Mouse (Mus musculus) hindbrain, embryonic 10.5 days (tissue): ENCODE measurements around the gene Slc24a3. TPM values are rescaled to one million over a fixed set of nuclear protein-coding genes. Genes with fewer than 3 reads are reported as not detected.

ENCODE experiments used
- DNase-seq: peaks from one replicate; pipeline ENCODE4 v3.0.0-alpha.2; 2017; ENCODE audit warnings: low spot score
- H3K27ac ChIP-seq: fragments of 300-500 bp; sonication (generic); 2 replicates; pipeline ENCODE4 v1.5.1; 2016; ENCODE audit warnings: mild to moderate bottlenecking, moderate library complexity
- H3K27me3 ChIP-seq: fragments of 300-500 bp; sonication (generic); 2 replicates; pipeline ENCODE4 v1.6.1; 2016; ENCODE audit warnings: mild to moderate bottlenecking; ENCODE audit not compliant: poor library complexity, insufficient read depth, severe bottlenecking
- H3K36me3 ChIP-seq: fragments of 300-500 bp; sonication (generic); 2 replicates; pipeline ENCODE4 v1.6.1; 2016; ENCODE audit warnings: mild to moderate bottlenecking, moderate library complexity
- H3K4me1 ChIP-seq: fragments of 300-500 bp; sonication (generic); replicated peaks from 2 replicates; pipeline ENCODE4 v1.6.1; 2016; ENCODE audit warnings: mild to moderate bottlenecking
- H3K4me3 ChIP-seq: fragments of 300-500 bp; sonication (generic); 2 replicates; pipeline ENCODE4 v1.5.1; 2016; ENCODE audit warnings: mild to moderate bottlenecking, moderate library complexity
- H3K9me3 ChIP-seq: fragments of 300-500 bp; sonication (generic); 2 replicates; pipeline ENCODE4 v1.6.1; 2016; ENCODE audit warnings: mild to moderate bottlenecking, moderate library complexity
- WGBS: fragments of 180-500 bp; shearing (Covaris S2); methylation state at CpG from one replicate; pipeline ENCODE4 v1.1.7; 2016; 5-methylcytosine and 5-hydroxymethylcytosine counted together
- polyA plus RNA-seq: library from polyadenylated mRNA; unstranded; fragments of >200 nt; fragmentation: Nextera tagmentation; extraction: Ambion mirVana; gene quantifications from 2 replicates; pipeline ENCODE4 v1.2.1, GENCODE M21; 2016

The Slc24a3 gene
- polyA plus RNA-seq, 1 experiment from 2014 or later, result 1.2 TPM

DNA sequence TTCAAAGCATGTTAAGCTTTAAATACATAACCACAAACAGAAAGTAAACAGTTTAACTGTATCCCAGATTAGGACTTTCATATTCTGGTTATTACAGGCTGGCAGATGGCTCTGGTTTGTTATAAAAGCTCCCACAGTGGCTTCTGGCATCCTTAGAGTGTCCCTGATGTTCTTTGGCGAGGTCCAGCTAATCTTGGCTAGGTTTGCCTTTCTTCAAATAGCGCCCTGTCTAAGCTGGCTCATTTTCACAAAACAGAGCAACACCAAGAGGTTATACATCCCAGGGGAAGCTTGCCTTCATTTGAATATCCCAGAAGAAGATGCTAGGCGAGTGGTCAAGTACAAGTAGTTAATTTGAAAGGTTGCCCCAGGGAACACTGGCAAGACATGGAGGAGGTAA, 354.5 kb downstream of the Slc24a3 start:
- no peaks in the 10 kb centered on the region for H3K27me3 ChIP-seq
- no peaks in the 10 kb centered on the region for H3K9me3 ChIP-seq
- no peaks in the 10 kb centered on the region for H3K4me1 ChIP-seq
- no peak overlapping the region for H3K27ac ChIP-seq
- no peak overlapping the region for H3K4me3 ChIP-seq
- no peak for DNase-seq
- 76% methylated on average over 3 of the region's 3 CpGs for WGBS
- no peaks in the 10 kb centered on the region for H3K36me3 ChIP-seq

GRCm38 (mm10) chr2:145523381-145523780, 355.8 kb downstream of the Slc24a3 start:
- no peaks in the 10 kb centered on the region for H3K9me3 ChIP-seq
- H3K27me3 ChIP-seq, result no peaks in the 10 kb centered on the region
- no peaks in the 10 kb centered on the region for H3K4me1 ChIP-seq
- H3K36me3 ChIP-seq, result no peaks in the 10 kb centered on the region
- no peak for DNase-seq
- H3K4me3 ChIP-seq, result no peak overlapping the region
- 93% methylated on average over 4 of the region's 4 CpGs for WGBS
- H3K27ac ChIP-seq, result no peak overlapping the region

- 0 out of 2 replicates have a peak, but pooled peaks cover 4% of the 10 kb centered on the region for H3K4me1 ChIP-seq
- no peak overlapping the region for H3K4me3 ChIP-seq
- no peaks in the 10 kb centered on the region for H3K36me3 ChIP-seq
- no peak for DNase-seq
- H3K27me3 ChIP-seq, result no peaks in the 10 kb centered on the region
- WGBS, result 81% methylated on average over 1 of the region's 1 CpGs
- no peaks in the 10 kb centered on the region for H3K9me3 ChIP-seq
- H3K27ac ChIP-seq, result no peak overlapping the region
Observed at GRCm38 (mm10) chr2:145527151-145527550, 359.6 kb downstream of the Slc24a3 start.

DNA sequence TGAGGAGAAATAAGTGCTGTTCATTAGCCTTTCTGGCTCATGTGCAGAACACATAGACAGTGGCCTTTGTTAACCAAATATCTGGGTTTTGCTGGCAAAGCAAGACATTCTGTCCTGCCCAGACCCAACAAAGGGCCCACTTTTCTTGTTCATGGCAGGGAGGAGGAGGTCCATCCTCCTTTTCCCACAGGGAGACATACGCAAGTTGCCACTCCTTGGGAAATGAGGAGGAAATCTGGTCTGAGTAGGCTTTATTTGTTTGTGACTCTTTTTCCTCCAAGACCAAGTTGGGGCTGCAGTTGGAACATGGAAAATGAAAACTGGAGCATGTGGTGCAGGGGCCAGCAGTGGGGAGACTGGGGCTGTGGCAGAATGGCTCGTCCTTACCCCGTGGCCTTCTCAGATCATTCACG, 363.4 kb downstream of the Slc24a3 start:
- 76% methylated on average over 4 of the region's 4 CpGs for WGBS
- H3K4me3 ChIP-seq, result no peak overlapping the region
- H3K27ac ChIP-seq, result no peak overlapping the region
- no peaks in the 10 kb centered on the region for H3K27me3 ChIP-seq
- H3K9me3 ChIP-seq, result no peaks in the 10 kb centered on the region
- no peak for DNase-seq
- 0 out of 2 replicates have a peak, but pooled peaks cover 4% of the 10 kb centered on the region for H3K4me1 ChIP-seq
- H3K36me3 ChIP-seq, result no peaks in the 10 kb centered on the region

- Histone ChIP-seq H3K27ac (no peak overlapping the region), H3K4me1 (0 out of 2 replicates have a peak, but pooled peaks cover 4% of the 10 kb centered on the region), H3K36me3 (no peaks in the 10 kb centered on the region), H3K4me3 (no peak overlapping the region), H3K27me3 (no peaks in the 10 kb centered on the region), H3K9me3 (no peaks in the 10 kb centered on the region)
- DNase-seq, result no peak
- WGBS, result 91% methylated on average over 2 of the region's 2 CpGs
Observed at GRCm38 (mm10) chr2:145533086-145533485, 365.5 kb downstream of the Slc24a3 start.

GRCm38 (mm10) chr2:145535307-145535706, 367.8 kb downstream of the Slc24a3 start:
- no peaks in the 10 kb centered on the region for H3K36me3 ChIP-seq
- H3K27me3 ChIP-seq, result no peaks in the 10 kb centered on the region
- no peak overlapping the region for H3K4me3 ChIP-seq
- 0 out of 2 replicates have a peak, but pooled peaks cover 4% of the 10 kb centered on the region for H3K4me1 ChIP-seq
- H3K27ac ChIP-seq, result no peak overlapping the region
- no peaks in the 10 kb centered on the region for H3K9me3 ChIP-seq
- 90% methylated on average over 4 of the region's 4 CpGs for WGBS
- no peak for DNase-seq

- no peak for DNase-seq
- WGBS, result 91% methylated on average over 4 of the region's 4 CpGs
- no peak overlapping the region for H3K27ac ChIP-seq
- H3K27me3 ChIP-seq, result no peaks in the 10 kb centered on the region
- H3K4me3 ChIP-seq, result no peak overlapping the region
- H3K9me3 ChIP-seq, result no peaks in the 10 kb centered on the region
- H3K4me1 ChIP-seq, result 0 out of 2 replicates have a peak, but pooled peaks cover 2% of the 10 kb centered on the region
- H3K36me3 ChIP-seq, result no peaks in the 10 kb centered on the region
Observed at GRCm38 (mm10) chr2:145535774-145536173, 368.2 kb downstream of the Slc24a3 start.

GRCm38 (mm10) chr2:145536986-145537385, 369.4 kb downstream of the Slc24a3 start:
- H3K27ac ChIP-seq, result no peak overlapping the region
- 73% methylated on average over 4 of the region's 4 CpGs for WGBS
- H3K4me3 ChIP-seq, result no peak overlapping the region
- no peak for DNase-seq
- no peaks in the 10 kb centered on the region for H3K36me3 ChIP-seq
- no peaks in the 10 kb centered on the region for H3K27me3 ChIP-seq
- H3K9me3 ChIP-seq, result no peaks in the 10 kb centered on the region
- no peaks in the 10 kb centered on the region for H3K4me1 ChIP-seq

- no peaks in the 10 kb centered on the region for H3K4me1 ChIP-seq
- 96% methylated on average over 1 of the region's 1 CpGs for WGBS
- H3K27me3 ChIP-seq, result no peaks in the 10 kb centered on the region
- H3K36me3 ChIP-seq, result no peaks in the 10 kb centered on the region
- DNase-seq, result no peak
- H3K9me3 ChIP-seq, result no peaks in the 10 kb centered on the region
- no peak overlapping the region for H3K4me3 ChIP-seq
- H3K27ac ChIP-seq, result no peak overlapping the region
Observed at GRCm38 (mm10) chr2:145541695-145542094, 374.1 kb downstream of the Slc24a3 start.

GRCm38 (mm10) chr2:145546071-145546470, 378.5 kb downstream of the Slc24a3 start:
- H3K27me3 ChIP-seq, result no peaks in the 10 kb centered on the region
- 87% methylated on average over 3 of the region's 3 CpGs for WGBS
- no peak overlapping the region for H3K4me3 ChIP-seq
- no peak overlapping the region for H3K27ac ChIP-seq
- no peaks in the 10 kb centered on the region for H3K9me3 ChIP-seq
- no peak for DNase-seq
- H3K4me1 ChIP-seq, result no peaks in the 10 kb centered on the region
- H3K36me3 ChIP-seq, result no peaks in the 10 kb centered on the region

DNA sequence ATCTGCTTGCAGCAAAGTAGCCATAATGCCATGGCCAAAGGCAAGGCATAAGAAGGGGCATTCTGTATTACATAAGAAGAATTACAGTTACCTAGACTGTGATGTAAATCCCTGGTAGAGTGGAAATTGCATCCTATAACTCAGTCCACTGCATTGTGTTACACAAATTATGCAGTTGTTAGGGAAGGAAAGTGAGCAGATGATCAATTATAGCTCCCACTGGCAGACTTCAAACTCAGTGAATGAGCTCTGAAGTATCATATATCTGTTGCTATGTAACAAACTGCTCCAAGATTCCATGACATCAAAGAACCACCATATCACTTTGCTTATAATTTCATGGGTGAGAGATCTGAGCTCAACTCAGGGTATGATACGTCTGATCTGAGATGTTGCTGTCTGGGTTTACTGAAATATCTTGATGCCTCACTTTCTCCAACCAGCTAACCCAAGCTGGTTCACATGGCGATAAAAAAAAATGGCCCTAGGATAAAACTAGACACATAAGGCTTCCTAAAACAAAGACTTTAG, 387.2 kb downstream of the Slc24a3 start:
- Histone ChIP-seq H3K27me3 (no peaks in the 10 kb centered on the region), H3K36me3 (no peaks in the 10 kb centered on the region), H3K4me1 (no peaks in the 10 kb centered on the region), H3K27ac (no peak overlapping the region), H3K4me3 (no peak overlapping the region), H3K9me3 (no peaks in the 10 kb centered on the region)
- WGBS, result 82% methylated on average over 2 of the region's 2 CpGs
- no peak for DNase-seq

DNA sequence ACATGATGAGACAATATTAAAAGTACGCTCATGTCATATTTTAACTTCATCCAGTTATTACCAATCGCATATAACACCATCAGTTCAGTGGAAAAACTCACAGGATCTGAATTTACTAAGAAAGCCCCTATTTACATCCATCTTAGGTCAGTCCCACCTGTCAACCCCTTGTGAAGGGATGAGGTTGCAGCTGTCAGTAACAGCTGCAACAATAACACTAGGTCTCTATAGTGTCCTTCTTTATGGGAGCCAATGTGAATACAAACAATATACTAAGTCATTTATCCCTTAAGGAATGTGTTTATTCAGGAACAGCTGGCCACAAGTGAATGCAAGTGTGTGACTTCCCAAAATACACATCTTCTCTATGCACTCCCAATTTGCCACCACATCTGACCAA, 388.2 kb downstream of the Slc24a3 start:
- no peaks in the 10 kb centered on the region for H3K36me3 ChIP-seq
- no peaks in the 10 kb centered on the region for H3K4me1 ChIP-seq
- H3K27ac ChIP-seq, result no peak overlapping the region
- DNase-seq, result no peak
- 93% methylated on average over 2 of the region's 2 CpGs for WGBS
- H3K4me3 ChIP-seq, result no peak overlapping the region
- no peaks in the 10 kb centered on the region for H3K9me3 ChIP-seq
- H3K27me3 ChIP-seq, result no peaks in the 10 kb centered on the region

DNA sequence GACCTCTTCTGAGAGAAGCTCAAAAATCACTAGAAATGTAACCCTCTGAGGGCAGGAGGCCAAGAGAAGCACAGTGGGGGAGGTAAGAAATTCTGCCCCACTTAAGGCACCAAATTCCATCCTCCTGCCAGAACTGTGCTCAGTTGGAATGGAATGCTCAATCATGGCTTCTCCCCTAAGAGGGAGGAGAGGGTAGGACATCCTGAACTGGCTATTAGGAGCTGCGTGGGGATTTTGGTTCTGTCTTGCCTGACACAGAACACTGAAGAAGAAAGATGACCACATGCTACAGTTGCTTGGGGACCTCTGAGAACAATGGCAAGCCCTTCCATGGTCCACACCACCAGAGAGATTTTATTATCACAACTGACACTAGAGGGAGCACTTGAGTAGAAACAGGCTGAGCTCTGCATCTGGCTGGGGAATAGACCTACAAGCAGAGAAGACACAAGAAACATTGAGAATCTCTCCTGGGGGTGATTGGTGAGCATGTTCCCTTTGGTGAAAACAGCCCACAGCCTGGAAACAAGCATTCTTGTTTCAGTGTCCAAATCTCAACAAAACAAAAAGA, 389.9 kb downstream of the Slc24a3 start:
- Histone ChIP-seq H3K27me3 (no peaks in the 10 kb centered on the region), H3K9me3 (no peaks in the 10 kb centered on the region), H3K36me3 (no peaks in the 10 kb centered on the region), H3K4me1 (peaks cover 6% of the 10 kb centered on the region; the same call in 1 of the 2 replicates), H3K27ac (no peak overlapping the region), H3K4me3 (no peak overlapping the region)
- peak; percentile 19 for DNase-seq
- WGBS, result 24% methylated on average over 1 of the region's 1 CpGs

- no peak for DNase-seq
- H3K27me3 ChIP-seq, result no peaks in the 10 kb centered on the region
- H3K4me3 ChIP-seq, result no peak overlapping the region
- H3K9me3 ChIP-seq, result no peaks in the 10 kb centered on the region
- no peak overlapping the region for H3K27ac ChIP-seq
- no peaks in the 10 kb centered on the region for H3K36me3 ChIP-seq
- peaks cover 6% of the 10 kb centered on the region; the same call in 1 of the 2 replicates for H3K4me1 ChIP-seq
Observed at GRCm38 (mm10) chr2:145562493-145562892, 394.9 kb downstream of the Slc24a3 start.
